Mouse (Mus musculus): Measurements from ENCODE around the gene Cand2.

Cand2 gene

DNA sequence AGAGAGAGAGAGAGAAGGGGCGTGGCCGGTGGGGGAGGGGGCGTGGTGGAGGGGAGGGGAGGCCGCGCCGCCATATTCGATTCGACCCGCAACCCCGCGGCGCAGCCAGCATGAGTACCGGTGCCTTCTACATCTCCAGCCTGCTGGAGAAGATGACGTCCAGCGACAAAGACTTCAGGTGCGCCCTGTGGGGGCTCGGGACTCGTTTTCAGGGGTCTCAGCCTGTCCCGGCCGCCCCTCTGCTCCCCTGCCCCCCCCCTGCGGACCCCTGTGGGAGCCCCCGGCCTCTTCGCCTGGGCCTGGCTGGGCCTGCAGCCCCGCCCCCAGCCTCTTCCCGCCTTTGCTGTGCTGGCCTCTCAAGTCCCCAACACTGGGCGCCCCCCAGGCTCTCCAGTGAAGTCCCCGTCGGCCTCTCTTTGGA is at the start of gene Cand2:
Gene Cand2 (plus strand): TSS at position 38 of the 421 bp plus-strand sequence.
- DNase-seq = peak; percentile 84 to 87

DNA sequence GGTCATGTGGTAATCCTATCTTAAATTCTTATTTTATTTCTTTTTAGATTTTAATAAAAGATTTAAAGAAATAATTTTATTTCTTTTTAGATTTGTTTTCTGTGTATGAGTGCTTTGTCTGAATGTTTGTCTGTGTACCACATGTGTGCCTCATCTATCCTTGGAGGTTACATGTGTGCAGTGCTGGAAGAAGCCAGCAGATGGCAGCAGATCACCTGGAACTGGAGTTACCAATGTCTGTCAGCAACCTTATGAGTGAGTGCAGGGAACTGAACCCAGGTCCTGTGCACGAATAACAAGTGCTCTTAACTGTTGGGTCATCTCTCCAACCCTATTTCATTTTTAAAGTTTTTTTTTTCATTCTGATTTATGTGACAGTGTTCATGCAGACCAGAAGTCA is 47.2 kb upstream of the Cand2 start:
- DNase-seq = peak; percentile 69 to 70

DNA sequence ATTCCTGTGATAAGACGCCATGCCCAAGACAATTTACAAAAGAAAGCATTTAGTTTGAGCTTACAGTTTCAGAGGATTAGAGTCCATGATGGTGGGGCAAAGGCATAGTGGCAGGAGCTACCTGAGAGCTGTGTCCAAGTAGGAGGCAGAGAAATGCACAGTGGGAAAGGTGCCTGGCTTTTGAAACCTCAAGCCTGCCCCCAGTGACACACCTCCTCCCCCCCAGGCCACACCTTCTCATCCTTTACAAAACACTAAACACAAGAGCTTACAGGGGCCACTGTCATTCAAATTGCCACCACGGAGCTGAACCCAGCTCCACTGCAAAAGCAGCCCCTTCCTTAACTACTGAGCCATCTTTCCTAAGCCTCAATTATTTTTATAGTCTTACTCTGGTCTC is 46.8 kb upstream of the Cand2 start:
- DNase-seq = no peak

DNA sequence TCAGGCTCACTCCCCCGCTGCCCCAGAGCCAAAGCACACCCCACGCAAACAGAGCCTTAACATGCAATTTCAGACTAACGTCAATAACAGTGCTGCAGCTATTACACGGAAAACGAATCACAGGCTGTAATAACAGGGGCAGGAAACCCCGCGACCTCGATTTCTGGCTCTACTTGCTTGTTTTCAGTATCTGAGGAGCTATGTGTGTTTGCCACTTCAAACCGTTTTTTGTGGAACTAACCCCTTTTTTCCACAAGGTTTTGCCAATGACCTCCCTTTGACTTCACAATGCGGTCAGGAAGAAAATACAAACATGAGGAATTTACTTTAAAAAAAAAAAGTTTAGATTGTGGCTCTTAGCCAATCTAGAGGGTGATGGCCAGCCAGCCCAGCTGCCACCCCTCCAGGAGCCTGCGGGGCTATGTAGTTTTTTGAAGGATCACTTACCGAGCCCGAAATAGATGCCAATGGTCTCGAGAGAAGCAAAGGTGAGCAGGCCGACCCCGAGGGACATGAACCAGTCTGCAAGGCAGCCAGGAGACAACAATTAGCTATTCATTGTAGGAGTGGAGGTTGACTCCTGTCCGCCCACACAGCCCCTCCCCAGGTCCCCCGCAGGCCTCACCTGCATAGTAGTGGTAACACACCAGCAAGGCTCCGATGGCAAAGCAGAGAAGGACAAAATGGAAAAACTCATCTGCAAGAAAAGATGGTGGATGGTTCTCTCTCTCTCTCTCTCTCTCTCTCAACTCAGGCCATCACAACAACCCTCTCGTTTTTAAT is 43.6 kb upstream of the Cand2 start:
- no peak for DNase-seq

DNA sequence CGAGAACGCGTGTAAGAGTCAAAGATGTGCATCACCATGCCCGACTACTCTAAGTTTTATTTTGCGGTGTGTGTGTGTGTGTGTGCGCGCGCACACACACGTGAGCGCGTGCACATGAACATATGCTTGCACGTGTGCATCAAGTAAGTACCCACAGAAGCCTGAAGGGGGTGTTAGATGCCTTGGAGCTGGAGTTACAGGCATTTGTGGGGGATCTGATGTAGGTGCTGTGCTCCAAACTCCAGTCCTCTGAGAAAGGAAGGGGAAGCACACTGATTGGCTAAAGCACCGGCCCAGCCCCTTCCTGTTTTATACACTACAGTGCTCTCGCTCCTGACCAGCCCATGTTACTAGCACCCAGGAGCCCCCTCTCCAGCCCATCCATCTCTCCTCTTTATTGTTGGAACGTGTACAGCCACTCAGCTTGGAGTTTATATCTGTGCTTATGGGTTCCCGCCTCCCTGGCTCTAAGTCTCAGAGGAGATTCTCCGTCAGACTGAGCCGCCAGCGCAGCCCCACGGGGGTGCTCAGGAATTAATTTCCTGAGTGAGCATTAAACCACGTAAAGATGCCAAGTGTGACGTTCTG is 41.9 kb upstream of the Cand2 start:
- no peak for DNase-seq

DNA sequence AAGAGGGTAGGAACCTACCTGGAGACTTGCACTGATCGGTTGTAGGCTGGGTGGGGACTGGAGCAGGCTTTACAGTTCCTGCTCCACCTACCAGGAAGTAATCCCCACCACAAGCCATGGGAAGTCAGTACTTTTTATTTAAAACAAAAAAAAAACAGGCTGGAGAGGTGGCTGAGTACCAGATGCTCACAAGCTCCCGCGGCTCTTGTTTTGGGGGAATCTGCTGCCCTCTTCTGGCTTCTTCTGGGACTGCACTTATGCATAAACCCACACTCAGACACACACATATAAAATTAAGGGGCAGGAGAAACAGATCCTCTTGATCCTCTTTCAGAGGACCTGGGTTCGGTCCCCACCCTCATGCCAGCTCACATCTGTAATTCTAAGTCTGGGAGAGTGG is 39.4 kb upstream of the Cand2 start:
- DNase-seq = peak; percentile 28 to 58

DNA sequence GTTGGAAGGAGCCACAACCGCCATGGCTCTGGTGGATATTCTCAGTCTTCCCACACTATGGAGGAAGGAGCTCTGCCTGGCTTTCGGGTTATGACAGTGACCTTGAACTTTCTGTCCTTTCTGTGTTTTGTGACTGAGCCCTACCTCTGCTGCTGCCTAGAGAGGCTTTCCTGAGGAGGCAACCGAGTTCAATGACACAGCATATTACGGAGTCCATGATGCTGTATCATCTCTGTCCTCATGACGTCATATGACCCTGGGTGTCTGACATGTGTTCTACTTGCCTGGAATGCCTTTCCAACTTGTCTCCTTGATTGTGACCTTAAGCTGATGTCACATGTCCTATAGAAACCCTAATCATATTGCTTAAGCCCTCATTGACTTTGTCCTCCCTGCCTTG is 35.3 kb upstream of the Cand2 start:
- no peak for DNase-seq

DNA sequence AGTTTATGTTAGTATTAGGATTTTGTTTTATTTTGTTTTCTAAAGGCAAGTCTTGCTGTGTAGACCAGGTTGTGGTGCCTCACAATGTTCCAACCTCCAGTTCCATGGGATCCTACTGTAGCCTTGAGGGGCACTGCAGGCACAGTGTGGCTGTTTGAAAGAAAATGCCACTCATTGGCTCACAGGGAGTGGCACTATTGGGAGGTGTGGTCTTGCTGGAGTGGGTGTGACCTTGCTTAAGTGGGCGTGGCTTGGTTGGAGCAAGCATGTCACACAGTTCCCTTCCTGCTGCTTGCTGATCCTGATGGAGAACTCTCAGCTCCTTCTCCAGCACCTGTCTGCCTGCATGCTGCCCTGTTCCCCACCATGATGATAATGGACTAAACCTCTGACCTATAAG is 30.8 kb upstream of the Cand2 start:
- DNase-seq = no peak

DNA sequence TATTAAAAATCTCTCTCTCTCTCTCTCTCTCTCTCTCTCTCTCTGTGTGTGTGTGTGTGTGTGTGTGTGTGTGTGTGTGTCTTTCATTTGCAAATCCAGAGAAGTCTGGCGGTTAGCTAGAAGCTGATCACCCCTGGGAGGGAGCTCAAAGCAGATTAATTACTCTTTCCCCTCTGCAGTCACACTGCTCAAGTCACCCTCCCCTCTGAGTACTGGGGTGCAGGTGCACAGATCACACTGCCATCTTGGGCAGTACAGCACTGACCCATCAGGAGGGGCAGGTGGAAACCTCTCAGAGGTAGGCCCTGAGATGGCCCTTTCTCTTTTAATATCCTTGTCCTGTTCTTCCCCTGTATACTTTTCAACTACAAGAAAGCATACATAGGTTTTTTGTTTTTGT is 28.0 kb upstream of the Cand2 start:
- no peak for DNase-seq

DNA sequence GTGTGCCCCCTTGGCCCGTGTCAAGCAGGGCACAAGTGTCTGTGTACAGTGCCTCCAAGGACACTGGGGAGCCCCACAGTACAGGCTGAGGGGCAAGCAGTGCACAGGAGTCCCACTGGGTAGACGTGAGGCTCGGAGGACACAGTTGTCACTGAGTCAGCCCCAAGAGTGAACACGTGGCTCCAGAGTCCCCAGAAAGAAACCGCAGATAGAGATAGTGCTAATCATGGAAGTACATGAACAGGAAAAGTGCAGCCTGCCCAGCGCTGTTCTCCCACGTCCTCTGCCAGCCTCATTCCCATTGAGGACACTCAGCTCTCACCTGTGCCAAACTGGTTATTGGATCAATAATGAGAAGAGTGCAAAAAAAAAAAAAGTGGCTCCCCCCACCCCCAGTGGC is 18.8 kb upstream of the Cand2 start:
- no peak for DNase-seq

DNA sequence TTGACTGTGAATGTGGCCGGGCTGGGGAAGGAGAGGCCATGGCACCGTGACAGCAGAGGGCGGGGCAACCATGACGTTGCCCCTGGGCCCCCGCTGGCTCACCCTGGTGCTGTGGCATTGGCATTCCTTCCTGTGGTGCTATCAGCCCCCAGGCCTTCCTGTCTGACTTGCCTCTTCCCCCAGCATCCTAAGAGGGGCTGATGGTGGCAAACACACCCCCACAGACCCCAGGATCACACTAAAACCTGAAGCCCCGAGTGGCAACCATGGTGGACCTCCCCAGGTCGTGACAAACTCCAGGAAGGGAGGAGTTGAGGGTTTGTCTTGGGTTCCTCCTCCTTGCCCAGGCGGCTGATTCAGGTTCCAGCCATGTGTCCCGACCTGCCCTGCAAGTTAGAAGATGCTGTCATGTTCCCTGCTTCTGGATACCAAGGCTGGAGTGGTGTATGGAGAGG is 15.3 kb upstream of the Cand2 start:
- DNase-seq = peak in 1 of 2 experiments; percentile 15

DNA sequence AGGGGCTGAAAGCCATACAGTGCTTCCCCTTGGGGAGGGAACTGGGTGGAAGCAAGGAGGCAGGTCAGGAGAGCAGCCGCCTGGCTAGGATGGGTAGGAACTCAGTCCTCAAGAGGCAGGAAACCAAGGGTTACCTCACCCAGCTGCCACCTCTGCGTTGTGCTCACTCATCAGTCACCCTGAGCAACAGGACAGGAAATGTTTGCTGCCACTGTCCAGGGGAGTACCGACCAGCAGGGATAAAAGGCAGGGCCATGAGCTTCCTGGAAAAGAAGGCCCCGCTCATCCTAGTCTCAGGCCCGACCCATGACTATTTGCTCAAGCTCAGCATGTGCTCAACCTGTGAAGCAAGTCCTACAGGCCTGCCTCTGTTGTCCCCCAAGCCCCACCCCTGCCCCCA is 14.9 kb upstream of the Cand2 start:
- DNase-seq = no peak

DNA sequence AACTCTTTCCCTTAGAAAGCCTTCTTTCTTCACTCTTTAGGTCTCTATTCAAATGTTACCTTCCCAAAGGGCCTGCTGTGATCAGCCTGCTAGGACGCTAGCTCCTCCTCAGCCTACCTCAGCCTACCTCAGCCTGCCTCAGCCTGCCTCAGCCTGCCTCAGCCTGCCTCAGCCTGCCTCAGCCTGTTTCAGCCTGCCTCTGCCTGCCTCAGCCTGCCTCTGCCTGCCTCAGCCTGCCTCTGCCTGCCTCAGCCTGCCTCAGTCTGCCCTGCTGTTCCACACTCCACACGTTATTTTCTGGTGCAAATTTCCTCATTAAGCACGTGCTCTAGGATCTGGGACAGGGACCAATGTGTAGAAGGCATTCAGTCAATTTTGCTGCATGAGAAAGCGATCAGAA is 14.2 kb upstream of the Cand2 start:
- no peak for DNase-seq

DNA sequence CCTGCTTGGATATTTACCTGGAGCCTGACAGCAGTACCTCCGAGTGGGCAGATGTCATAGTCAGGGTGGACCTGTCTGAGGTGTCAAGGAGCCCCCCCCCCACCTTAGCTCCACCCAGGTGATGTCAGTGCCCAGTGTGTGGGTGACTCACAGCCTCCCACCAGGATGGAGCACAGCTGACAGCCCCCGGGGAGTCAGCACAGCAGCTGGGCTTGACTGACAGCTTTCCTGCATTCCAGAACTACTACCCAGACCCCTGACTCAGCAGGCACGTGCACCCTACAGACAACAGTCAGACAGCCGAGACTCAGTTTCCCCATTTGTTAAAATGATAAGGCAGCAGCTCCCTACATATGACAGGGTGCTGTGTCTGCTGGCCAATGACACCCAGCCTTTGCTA is 13.4 kb upstream of the Cand2 start:
- no peak for DNase-seq

DNA sequence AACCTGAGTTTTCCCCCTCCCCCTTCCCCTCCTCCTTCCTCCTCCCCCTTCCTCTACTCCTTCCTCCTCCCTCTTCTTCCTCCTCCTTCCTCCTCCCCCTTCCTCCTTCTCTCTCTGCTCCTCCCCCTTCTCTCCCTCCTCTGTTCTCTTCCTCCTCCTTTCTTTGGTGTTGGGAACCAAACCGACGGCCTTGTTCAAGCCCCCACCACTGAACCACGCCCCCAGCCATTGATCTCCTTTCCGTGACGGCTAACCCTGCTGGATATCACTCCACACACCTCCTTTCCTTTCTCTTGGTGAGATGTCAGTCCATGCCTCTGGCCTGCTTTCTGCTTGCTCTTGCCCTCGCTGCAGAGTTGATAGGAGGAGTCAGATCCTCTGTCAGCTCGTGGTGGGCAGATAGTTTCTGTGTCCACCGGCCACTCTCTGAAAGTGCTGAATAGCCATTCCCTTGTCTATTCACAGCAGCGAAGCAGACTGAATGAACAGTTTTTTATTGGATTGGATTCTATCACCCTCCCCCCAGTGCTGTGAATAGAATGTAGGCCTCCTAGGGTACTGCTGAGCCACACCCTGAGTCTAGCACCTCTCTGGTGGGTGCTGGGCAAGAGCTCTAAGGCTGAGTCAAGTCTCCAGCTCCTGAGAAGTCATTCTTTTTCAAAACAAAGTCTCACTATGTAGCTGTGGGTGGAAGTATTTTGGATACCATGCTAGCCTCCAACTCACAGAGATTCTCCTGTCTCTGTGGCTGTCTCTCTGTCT is 12.2 kb upstream of the Cand2 start, which contains the start of gene Tmem40:
Gene Tmem40 (minus strand): TSS at position 416 of the 762 bp plus-strand sequence.
- no peak for DNase-seq

DNA sequence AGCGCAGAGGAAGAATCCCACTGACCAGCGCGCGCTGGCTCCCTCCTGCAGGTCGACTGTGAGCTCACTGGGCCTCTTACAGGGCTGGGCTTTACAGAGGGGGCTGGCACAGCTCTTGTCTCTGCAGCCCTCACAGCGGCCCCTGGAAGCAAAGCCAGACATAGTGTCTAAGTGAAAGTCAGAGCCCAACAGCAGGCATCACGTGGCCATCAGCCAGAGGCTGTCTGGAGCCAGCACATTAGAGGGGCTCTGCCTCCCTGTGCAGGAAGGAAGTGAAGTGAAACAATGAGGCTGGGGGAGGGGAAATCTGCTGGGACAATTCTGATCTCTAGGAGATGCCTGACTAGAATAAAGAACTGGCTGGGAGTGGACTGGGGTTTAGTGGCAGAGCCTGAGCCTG is 10.2 kb upstream of the Cand2 start:
- DNase-seq = peak; percentile 83 to 90

DNA sequence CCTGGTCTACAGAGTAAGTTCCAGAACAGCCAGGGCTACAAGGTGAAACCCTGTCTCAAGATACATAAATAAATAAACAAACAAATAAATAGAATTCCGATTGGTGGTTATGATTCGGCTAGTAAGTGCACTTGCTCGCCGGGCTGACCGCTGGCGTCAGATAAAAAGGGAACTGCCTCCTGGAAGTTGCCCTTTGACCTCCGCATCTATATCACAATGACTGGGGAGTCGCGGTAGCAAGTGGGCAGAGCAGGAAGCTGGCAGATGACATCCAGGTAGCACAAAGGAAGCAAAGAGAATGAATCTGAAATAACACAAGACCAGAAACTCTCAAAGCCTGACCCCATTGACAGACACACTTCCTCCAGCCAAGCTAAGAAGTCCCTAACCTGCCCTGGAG is 7.0 kb upstream of the Cand2 start:
- no peak for DNase-seq

DNA sequence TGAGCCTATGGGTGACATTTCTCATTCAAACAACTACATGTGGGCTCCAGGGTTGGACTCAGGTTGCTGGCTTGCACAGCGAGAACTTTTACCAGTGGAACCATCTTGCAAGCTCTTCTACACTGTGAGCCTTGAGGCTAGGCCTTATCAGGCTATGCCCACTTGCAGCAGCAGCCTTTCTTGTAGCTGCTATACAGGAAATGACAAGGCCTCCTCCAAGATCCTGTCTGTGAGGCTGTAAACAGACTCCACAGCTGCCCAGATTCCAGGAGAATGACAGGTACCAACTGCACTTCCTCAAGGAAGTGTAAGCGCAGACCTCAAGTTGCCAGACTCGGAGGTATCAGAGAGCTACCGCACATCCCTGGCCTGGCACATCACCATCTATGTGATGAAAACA is 6.1 kb upstream of the Cand2 start:
- no peak for DNase-seq

DNA sequence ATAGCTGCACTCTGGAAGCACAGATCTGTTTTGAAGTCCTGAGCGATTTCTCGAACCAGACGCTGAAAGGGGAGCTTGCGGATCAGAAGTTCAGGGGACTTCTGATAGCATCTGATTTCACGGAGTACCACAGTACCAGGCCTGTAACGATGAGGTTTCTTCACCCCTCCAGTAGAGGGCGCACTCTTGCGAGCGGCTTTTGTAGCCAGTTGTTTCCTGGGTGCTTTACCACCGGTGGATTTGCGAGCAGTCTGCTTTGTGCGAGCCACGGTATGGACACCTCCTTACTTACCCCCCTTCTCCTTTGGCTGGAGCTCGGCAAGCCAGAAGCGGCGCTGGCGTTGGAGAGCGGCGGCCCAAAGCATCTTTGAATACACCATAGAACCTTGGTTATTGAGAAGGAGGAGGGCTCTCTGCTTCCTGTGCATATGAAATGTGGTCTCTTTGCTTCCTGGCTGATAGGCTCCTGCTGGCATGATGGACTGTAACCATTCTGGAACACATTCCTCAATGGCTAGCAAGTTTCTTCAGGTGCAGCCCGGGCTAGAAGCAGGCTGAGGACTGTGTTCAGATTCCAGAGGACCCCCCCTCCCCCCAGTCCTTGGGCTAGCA is 4.2 kb upstream of the Cand2 start:
- DNase-seq = no peak

DNA sequence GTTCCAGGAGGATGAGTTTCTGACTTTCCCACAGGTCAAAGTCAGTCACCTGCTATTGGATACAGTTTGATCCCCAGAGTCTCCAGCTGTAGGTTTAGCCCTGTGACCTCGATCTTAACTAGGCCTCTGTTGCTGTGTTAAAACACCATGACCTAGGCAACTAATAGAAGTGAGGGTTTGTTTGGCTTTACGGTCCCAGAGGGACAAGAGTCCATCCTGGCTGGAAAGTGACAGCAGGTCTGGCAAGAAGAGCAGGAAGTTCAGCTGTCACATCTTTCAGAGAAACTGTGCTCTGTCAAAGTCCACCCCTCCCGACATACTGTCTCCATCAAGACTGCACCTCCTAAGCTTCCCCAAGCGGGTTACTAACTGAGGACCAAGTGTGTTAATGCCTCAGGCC is 3.5 kb upstream of the Cand2 start:
- DNase-seq = no peak

DNA sequence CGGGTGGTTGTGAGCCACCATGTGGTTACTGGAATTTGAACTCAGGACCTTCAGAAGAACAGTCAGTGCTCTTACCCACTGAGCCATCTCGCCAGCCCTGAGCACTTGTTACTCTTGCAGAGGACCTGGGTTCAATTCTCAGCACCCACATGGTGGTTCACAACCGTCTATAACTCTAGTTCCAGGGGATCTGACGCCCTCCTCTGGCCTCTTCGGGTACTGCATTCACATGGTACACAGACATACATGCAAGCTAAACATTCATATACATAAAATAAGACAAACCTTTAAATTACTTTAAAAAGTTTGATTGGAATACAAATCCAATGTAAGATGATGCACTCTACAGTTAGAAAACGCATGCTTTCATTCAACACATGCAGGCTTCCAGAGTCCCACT is 2.1 kb upstream of the Cand2 start:
- DNase-seq = peak in 1 of 2 experiments; percentile 21

DNA sequence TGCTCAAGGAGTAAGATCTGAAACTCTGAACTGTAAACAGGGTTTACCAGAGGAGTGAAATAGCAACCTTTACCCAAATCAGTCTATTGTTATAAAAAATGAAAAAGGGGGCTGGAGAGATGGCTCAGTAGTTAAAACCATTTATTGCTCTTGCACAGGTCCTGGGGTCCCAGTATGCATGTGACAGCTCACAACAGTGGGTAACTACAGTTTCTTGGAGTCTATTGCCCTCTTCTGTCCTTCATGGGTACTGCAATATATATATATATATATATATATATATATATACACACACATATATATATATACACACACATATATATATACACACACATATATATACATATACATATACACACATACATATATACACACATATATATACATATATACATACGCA is 1.7 kb upstream of the Cand2 start:
- peak in 1 of 2 experiments; percentile 29 for DNase-seq

DNA sequence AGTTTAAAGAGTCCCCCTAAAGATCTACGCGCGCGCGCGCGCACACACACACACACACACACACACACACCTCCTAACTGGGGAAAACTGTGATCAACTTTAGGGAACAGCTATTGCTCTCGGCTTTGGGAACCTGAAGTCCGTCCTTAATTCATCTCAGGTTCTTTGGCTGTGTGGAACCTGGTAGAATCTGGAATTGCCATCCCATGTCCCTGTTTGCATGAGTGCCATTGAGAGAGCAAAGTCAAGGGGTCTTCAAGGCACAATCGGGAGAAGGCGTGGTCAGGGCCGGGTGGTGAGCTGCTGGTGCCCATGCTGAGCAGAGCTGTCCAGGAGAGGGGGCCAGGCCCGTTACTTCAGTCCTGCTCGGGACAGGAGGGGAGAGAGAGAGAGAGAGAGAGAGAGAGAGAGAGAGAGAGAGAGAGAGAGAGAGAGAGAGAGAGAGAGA is 348 bp upstream of the Cand2 start:
- DNase-seq = peak; percentile 49 to 61

Measured in cerebellum, postnatal 10 days (tissue).